Mouse (Mus musculus): ENCODE measurements at regions not wholly inside any gene's neighbourhood (a gene's known extent, or its start where the extent isn't known, plus 50 kb on each side); places are given as distances from the start of the nearest gene placed in this dataset.

- Histone ChIP-seq H3K9ac (ENCODE audit: control insufficient read depth, low read depth, low read length, poor library complexity, severe bottlenecking) (no peak overlapping the region), H3K4me3 (ENCODE audit: control insufficient read depth in 1 of 2, insufficient read depth in 1 of 2, low read depth in 2 of 2, low read length in 2 of 2) (no peak overlapping the region), H3K27ac (ENCODE audit: control insufficient read depth, low read depth, low read length) (no peak overlapping the region), H3K27me3 (ENCODE audit: control insufficient read depth in 1 of 2, insufficient read depth in 2 of 2, low read length in 2 of 2) (no peaks in the 10 kb centered on the region), H3K36me3 (ENCODE audit: control insufficient read depth in 1 of 2, insufficient read depth in 2 of 2, low read length in 2 of 2) (no peaks in the 10 kb centered on the region), H3K9me3 (replicated peaks; ENCODE audit: insufficient read depth, low read length) (no peaks in the 10 kb centered on the region), H3K4me1 (ENCODE audit: control insufficient read depth in 1 of 2, insufficient read depth in 2 of 2, low read length in 2 of 2) (no peaks in the 10 kb centered on the region), H3K79me2 (ENCODE audit: control insufficient read depth, insufficient read depth, low read length, poor library complexity) (no peaks in the 10 kb centered on the region)
- no peak for DNase-seq (ENCODE audit: low read depth, low spot score)
- TF ChIP-seq POLR2A (IDR thresholded peaks at IDR 0.05; ENCODE audit: control insufficient read depth in 1 of 2, insufficient read depth in 1 of 2, low read depth in 1 of 2, low read length in 2 of 2, poor library complexity in 1 of 2), result no peak
- no peak for TF ChIP-seq NELFE (IDR thresholded peaks at IDR 0.05; ENCODE audit: low read depth, low read length)
Observed at GRCm38 (mm10) chr10:125787441-125788060, 178.4 kb upstream of the Lrig3 start.

- no peaks in the 10 kb centered on the region for H3K9me3 ChIP-seq (replicated peaks; ENCODE audit: insufficient read depth, low read length)
Observed at GRCm38 (mm10) chr10:125788262-125788661, 177.7 kb upstream of the Lrig3 start.

GRCm38 (mm10) chr10:125790924-125791323, 175.0 kb upstream of the Lrig3 start:
- Histone ChIP-seq H3K79me2 (ENCODE audit: control insufficient read depth, insufficient read depth, low read length, poor library complexity) (no peaks in the 10 kb centered on the region), H3K9ac (ENCODE audit: control insufficient read depth, low read depth, low read length, poor library complexity, severe bottlenecking) (no peak overlapping the region), H3K4me1 (ENCODE audit: control insufficient read depth in 1 of 2, insufficient read depth in 2 of 2, low read length in 2 of 2) (no peaks in the 10 kb centered on the region), H3K9me3 (replicated peaks; ENCODE audit: insufficient read depth, low read length) (no peaks in the 10 kb centered on the region), H3K27ac (ENCODE audit: control insufficient read depth, low read depth, low read length) (no peak overlapping the region), H3K27me3 (ENCODE audit: control insufficient read depth in 1 of 2, insufficient read depth in 2 of 2, low read length in 2 of 2) (no peaks in the 10 kb centered on the region), H3K4me3 (ENCODE audit: control insufficient read depth in 1 of 2, insufficient read depth in 1 of 2, low read depth in 2 of 2, low read length in 2 of 2) (no peak overlapping the region), H3K36me3 (ENCODE audit: control insufficient read depth in 1 of 2, insufficient read depth in 2 of 2, low read length in 2 of 2) (no peaks in the 10 kb centered on the region)
- TF ChIP-seq CHD1 (IDR thresholded peaks at IDR 0.05; ENCODE audit: low read depth, low read length), result no peak
- no peak for TF ChIP-seq ZMIZ1 (IDR thresholded peaks at IDR 0.05; ENCODE audit: low read depth, low read length)
- TF ChIP-seq NRF1 (IDR thresholded peaks at IDR 0.05; ENCODE audit: insufficient read depth, low read depth, low read length, poor library complexity, severe bottlenecking), result no peak
- no peak for TF ChIP-seq E2F4 (IDR thresholded peaks at IDR 0.05; ENCODE audit: borderline replicate concordance, low read depth, low read length)
- TF ChIP-seq GATA1 (IDR thresholded peaks at IDR 0.05; ENCODE audit: low read depth, low read length), result no peak
- DNase-seq (ENCODE audit: low read depth, low spot score), result no peak

More at GRCm38 (mm10) chr10:125788262-125788661, 177.7 kb upstream of the Lrig3 start:
- peak; percentile 2 for DNase-seq (ENCODE audit: low read depth, low spot score)
- no peak overlapping the region for H3K4me3 ChIP-seq (ENCODE audit: control insufficient read depth in 1 of 2, insufficient read depth in 1 of 2, low read depth in 2 of 2, low read length in 2 of 2)
- no peaks in the 10 kb centered on the region for H3K36me3 ChIP-seq (ENCODE audit: control insufficient read depth in 1 of 2, insufficient read depth in 2 of 2, low read length in 2 of 2)
- no peak overlapping the region for H3K9ac ChIP-seq (ENCODE audit: control insufficient read depth, low read depth, low read length, poor library complexity, severe bottlenecking)
- no peak for TF ChIP-seq ZMIZ1 (IDR thresholded peaks at IDR 0.05; ENCODE audit: low read depth, low read length)
- no peak for TF ChIP-seq BHLHE40 (IDR thresholded peaks at IDR 0.05; ENCODE audit: borderline replicate concordance, low read depth, low read length)
- TF ChIP-seq GATA1 (IDR thresholded peaks at IDR 0.05; ENCODE audit: low read depth, low read length), result no peak
- TF ChIP-seq SMC3 (IDR thresholded peaks at IDR 0.05; ENCODE audit: low read depth, low read length), result no peak
- TF ChIP-seq POLR2A (IDR thresholded peaks at IDR 0.05; ENCODE audit: control insufficient read depth in 1 of 2, insufficient read depth in 1 of 2, low read depth in 1 of 2, low read length in 2 of 2, poor library complexity in 1 of 2), result no peak
- TF ChIP-seq MAZ (IDR thresholded peaks at IDR 0.05; ENCODE audit: low read depth, low read length), result no peak
- no peak for TF ChIP-seq TBP (IDR thresholded peaks at IDR 0.05; ENCODE audit: low read depth, low read length)
- TF ChIP-seq POLR2AphosphoS5 (IDR thresholded peaks at IDR 0.05; ENCODE audit: borderline replicate concordance, low read depth, low read length), result no peak
- no peak for TF ChIP-seq RAD21 (IDR thresholded peaks at IDR 0.05; ENCODE audit: low read depth, low read length)
- TF ChIP-seq USF2 (IDR thresholded peaks at IDR 0.05; ENCODE audit: borderline replicate concordance in 1 of 2, insufficient read depth in 1 of 2, low read depth in 1 of 2, low read length in 2 of 2), result no peak
- no peak for TF ChIP-seq E2F4 (IDR thresholded peaks at IDR 0.05; ENCODE audit: borderline replicate concordance, low read depth, low read length)
- no peak for TF ChIP-seq KAT2A (conservative IDR thresholded peaks at IDR 0.05; ENCODE audit: low read depth, low read length)
- TF ChIP-seq JUND (IDR thresholded peaks at IDR 0.05; ENCODE audit: low read depth, low read length), result no peak
- no peak for TF ChIP-seq MAFK (IDR thresholded peaks at IDR 0.05; ENCODE audit: borderline replicate concordance, low read depth, low read length)
- no peak for TF ChIP-seq NRF1 (IDR thresholded peaks at IDR 0.05; ENCODE audit: insufficient read depth, low read depth, low read length, poor library complexity, severe bottlenecking)
- H3K79me2 ChIP-seq (ENCODE audit: control insufficient read depth, insufficient read depth, low read length, poor library complexity), result no peaks in the 10 kb centered on the region
- no peaks in the 10 kb centered on the region for H3K4me1 ChIP-seq (ENCODE audit: control insufficient read depth in 1 of 2, insufficient read depth in 2 of 2, low read length in 2 of 2)
- H3K27ac ChIP-seq (ENCODE audit: control insufficient read depth, low read depth, low read length), result no peak overlapping the region
- H3K27me3 ChIP-seq (ENCODE audit: control insufficient read depth in 1 of 2, insufficient read depth in 2 of 2, low read length in 2 of 2), result no peaks in the 10 kb centered on the region
